Mouse (Mus musculus) heart, adult 2 months (tissue): Measurements from ENCODE around the gene Ipo11. TPM values are rescaled to one million over a fixed set of nuclear protein-coding genes. Genes with fewer than 3 reads are reported as not detected.

Experiments
- DNase-seq, 2 experiments: peaks; one replicate each; pipeline ENCODE4 v3.0.0; 2021
- H3K27ac ChIP-seq: fragments of 200-600 bp; 2 replicates; pipeline ENCODE4 v1.8.1; 2022
- H3K27me3 ChIP-seq: fragments of 200-500 bp; 2 replicates; pipeline ENCODE4 v1.6.1; 2012; ENCODE audit warnings: mild to moderate bottlenecking, low read length, inconsistent platforms, mixed read lengths; ENCODE audit not compliant: control insufficient read depth, insufficient read depth
- H3K36me3 ChIP-seq: fragments of 200-500 bp; 2 replicates; pipeline ENCODE4 v1.6.1; 2012; ENCODE audit warnings: low read length, inconsistent platforms; ENCODE audit not compliant: control insufficient read depth, insufficient read depth
- H3K4me1 ChIP-seq: fragments of 200-500 bp; 2 replicates; pipeline ENCODE4 v1.6.1; 2011; ENCODE audit warnings: low read length; ENCODE audit not compliant: control insufficient read depth, insufficient read depth
- H3K4me3 ChIP-seq: fragments of 200-600 bp; 2 replicates; pipeline ENCODE4 v1.8.1; 2022
- H3K79me2 ChIP-seq: fragments of 200-500 bp; replicated peaks from 2 replicates; pipeline ENCODE4 v1.6.1; 2012; ENCODE audit warnings: mild to moderate bottlenecking, inconsistent platforms, low read length, moderate library complexity, mixed read lengths; ENCODE audit not compliant: control insufficient read depth, insufficient read depth
- H3K9ac ChIP-seq: fragments of 200-500 bp; 2 replicates; pipeline ENCODE4 v1.6.1; 2012; ENCODE audit warnings: low read depth, mild to moderate bottlenecking, control low read depth, inconsistent platforms, low read length, mixed read lengths
- CTCF ChIP-seq: fragments of 200-600 bp; IDR thresholded peaks from 2 replicates; pipeline ENCODE4 v1.8.1; 2022; ENCODE audit warnings: antibody characterized with exemption, mild to moderate bottlenecking, moderate library complexity
- EP300 ChIP-seq: fragments of 200-500 bp; IDR thresholded peaks from 2 replicates; pipeline ENCODE4 v1.6.1; 2011; ENCODE audit warnings: low read depth, low read length, control low read depth; ENCODE audit not compliant: insufficient read depth
- POLR2A ChIP-seq: fragments of 200-500 bp; IDR thresholded peaks from 2 replicates; pipeline ENCODE4 v1.6.1; 2011; ENCODE audit warnings: mild to moderate bottlenecking, low read depth, low read length, control low read depth; ENCODE audit not compliant: insufficient read depth
- WGBS: fragments of 180-500 bp; shearing (Covaris S2); methylation state at CpG from one replicate; pipeline ENCODE4 v1.1.7; 2018; 5-methylcytosine and 5-hydroxymethylcytosine counted together
- intact Hi-C: fragments of 180-260 bp; cut with DNase I; formaldehyde crosslinking; loops from one replicate; pipeline ENCODE4 v1.15.1; 2025
- polyA plus RNA-seq: library from polyadenylated mRNA; depleted of rRNA; stranded (reverse); fragments of >200 nt; gene quantifications from 2 replicates; pipeline ENCODE4 v1.2.3, GENCODE M21; 2012
- total RNA-seq, 2 experiments: library from RNA; stranded (reverse); gene quantifications; 2 replicates each; pipeline ENCODE4 v1.2.3; 2021

Ipo11 gene
- total and polyA plus RNA-seq, 3 experiments: 15.7 to 27.3 (median 21.3) TPM

- DNase-seq: no peak
- no peak overlapping the region for H3K9ac ChIP-seq
- H3K27me3 ChIP-seq: no peaks in the 10 kb centered on the region
- no peak overlapping the region for H3K4me3 ChIP-seq
- no peak overlapping the region for H3K27ac ChIP-seq
- no peak for TF ChIP-seq POLR2A
- no peak for TF ChIP-seq EP300
- TF ChIP-seq CTCF: no peak
- H3K36me3 ChIP-seq: no peaks in the 10 kb centered on the region
- intact Hi-C loops: no loop called here
- H3K4me1 ChIP-seq: no peaks in the 10 kb centered on the region
- WGBS: 31% methylated on average over 3 of the region's 3 CpGs
- no peaks in the 10 kb centered on the region for H3K79me2 ChIP-seq
Measured at GRCm38 (mm10) chr13:106844928-106845327, 91.8 kb downstream of the Ipo11 start.

DNA sequence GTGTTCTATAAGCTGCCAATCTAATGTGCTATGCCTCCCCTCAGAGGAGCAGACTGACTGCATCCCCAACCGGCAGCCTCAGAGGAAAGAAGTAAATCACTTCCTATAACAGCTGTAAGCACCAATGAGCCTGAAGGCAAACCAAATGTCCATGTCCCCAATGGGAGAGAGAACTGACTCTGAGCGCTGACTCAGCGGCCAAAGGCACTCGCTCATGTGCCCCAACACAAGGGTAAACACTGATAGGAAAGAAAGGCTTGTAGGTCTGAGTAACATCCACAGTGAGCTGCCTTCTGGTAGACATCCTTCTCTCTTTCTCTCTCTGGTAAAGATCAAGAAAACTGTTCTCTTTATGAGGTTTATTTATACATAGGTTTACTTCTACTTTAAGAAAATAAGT lies 94.2 kb downstream of the Ipo11 start:
- Histone ChIP-seq H3K27me3 (no peaks in the 10 kb centered on the region), H3K27ac (no peak overlapping the region), H3K79me2 (no peaks in the 10 kb centered on the region), H3K4me1 (no peaks in the 10 kb centered on the region), H3K36me3 (no peaks in the 10 kb centered on the region), H3K9ac (no peak overlapping the region), H3K4me3 (no peak overlapping the region)
- DNase-seq: no peak
- TF ChIP-seq EP300 (no peak), CTCF (no peak), POLR2A (no peak)
- WGBS: 71% methylated on average over 4 of the region's 4 CpGs
- intact Hi-C loops: no loop called here

GRCm38 (mm10) chr13:106838778-106839177 lies 98.0 kb downstream of the Ipo11 start:
- Histone ChIP-seq H3K79me2 (no peaks in the 10 kb centered on the region), H3K27me3 (no peaks in the 10 kb centered on the region), H3K9ac (no peak overlapping the region), H3K36me3 (no peaks in the 10 kb centered on the region), H3K4me3 (no peak overlapping the region), H3K4me1 (peaks cover 3% of the 10 kb centered on the region), H3K27ac (no peak overlapping the region)
- intact Hi-C loops: no loop called here
- DNase-seq: no peak
- 86% methylated on average over 3 of the region's 3 CpGs for WGBS
- TF ChIP-seq POLR2A: no peak
- TF ChIP-seq EP300: no peak
- TF ChIP-seq CTCF: no peak

DNA sequence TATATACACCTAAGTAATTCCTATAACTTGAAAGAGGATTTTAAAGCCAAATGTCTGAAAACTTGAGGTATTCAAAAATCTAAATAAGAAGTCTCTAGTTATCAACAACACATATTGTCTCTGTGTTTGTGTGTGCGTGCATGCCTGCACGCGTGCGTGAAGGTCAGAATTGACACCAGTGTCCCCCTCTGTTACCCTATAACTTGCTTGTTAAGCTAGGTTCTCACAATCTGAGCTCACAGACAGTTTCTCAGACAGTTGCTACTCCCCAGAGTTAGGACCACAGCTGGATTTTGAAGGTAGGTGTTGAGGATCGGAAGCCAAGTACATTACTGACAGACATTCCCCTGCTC lies 100.3 kb downstream of the Ipo11 start:
- no peaks in the 10 kb centered on the region for H3K79me2 ChIP-seq
- TF ChIP-seq POLR2A (no peak), EP300 (no peak), CTCF (no peak)
- peaks cover 3% of the 10 kb centered on the region for H3K4me1 ChIP-seq
- no peak for DNase-seq
- peaks cover 2% of the 10 kb centered on the region; the same call in 1 of the 2 replicates for H3K36me3 ChIP-seq
- intact Hi-C loops: no loop called here
- H3K27ac ChIP-seq: peak overlapping the region; percentile 74
- no peaks in the 10 kb centered on the region for H3K27me3 ChIP-seq
- WGBS: 35% methylated on average over 5 of the region's 5 CpGs
- peak overlapping the region; percentile 50 for H3K4me3 ChIP-seq
- peak overlapping the region; percentile 68; the same call in 1 of the 2 replicates for H3K9ac ChIP-seq

DNA sequence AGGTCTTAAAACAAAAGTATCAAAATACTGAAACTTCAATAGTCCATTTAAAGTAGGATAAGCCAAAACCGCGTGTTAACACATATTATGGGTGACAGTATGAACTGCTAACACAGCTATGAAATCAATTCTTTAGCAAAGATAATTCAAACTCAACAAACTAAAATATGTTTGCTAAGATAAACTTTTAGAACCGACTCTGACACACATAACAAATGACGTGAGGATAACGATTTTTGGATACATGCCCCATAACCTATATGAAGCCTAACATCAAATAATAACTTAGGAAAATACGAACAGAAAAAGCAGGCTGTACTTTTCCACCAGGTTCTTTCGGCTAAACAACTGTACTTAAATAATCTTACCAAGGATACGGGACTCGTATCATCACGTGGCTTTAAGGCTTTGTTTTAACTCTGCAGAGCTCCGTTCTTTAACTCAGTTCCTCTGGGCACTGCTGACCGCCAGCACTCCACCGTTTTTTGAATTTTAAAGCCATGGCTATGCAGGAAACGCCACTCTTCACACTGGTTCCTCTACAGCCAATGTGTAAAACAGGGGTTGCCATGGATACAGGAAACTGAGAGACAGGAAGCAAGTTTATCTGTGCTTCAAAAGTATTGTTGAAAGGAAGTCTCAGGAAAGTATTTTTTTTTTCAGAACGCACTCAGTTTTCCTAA lies 100.8 kb downstream of the Ipo11 start:
- WGBS: 29% methylated on average over 15 of the region's 15 CpGs
- TF ChIP-seq POLR2A (peak; percentile 54; the same call in 1 of the 2 replicates), CTCF (no peak)
- peaks cover 3% of the 10 kb centered on the region for H3K4me1 ChIP-seq
- peak overlapping the region; percentile 50 for H3K4me3 ChIP-seq
- H3K9ac ChIP-seq: peak overlapping the region; percentile 22; the same call in 1 of the 2 replicates
- intact Hi-C loops: no loop called here
- peaks cover 2% of the 10 kb centered on the region; the same call in 1 of the 2 replicates for H3K36me3 ChIP-seq
- H3K79me2 ChIP-seq: no peaks in the 10 kb centered on the region
- DNase-seq: peak; percentile 34 to 67
- no peaks in the 10 kb centered on the region for H3K27me3 ChIP-seq
- H3K27ac ChIP-seq: peak overlapping the region; percentile 74

DNA sequence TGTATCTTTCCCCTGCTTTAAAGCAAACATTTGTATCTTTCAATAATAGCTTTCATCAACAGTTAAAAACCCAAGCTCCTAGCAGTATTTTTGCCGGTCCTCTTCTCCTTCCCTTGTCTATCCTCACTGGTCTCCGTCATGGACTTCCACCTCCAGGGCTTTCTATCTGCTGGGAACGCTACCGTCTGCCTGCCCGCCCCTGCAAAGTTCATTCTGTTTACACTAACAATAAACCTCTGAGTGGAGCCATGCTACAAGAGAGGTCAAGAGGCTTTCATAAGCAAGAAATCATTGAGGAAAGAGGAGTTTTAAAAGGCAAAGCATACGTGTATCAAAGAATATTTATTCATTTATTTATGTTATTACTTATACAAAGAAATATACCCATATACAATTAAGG lies 106.7 kb downstream of the Ipo11 start:
- Histone ChIP-seq H3K27me3 (no peaks in the 10 kb centered on the region), H3K36me3 (peaks cover 2% of the 10 kb centered on the region), H3K4me1 (no peaks in the 10 kb centered on the region), H3K4me3 (no peak overlapping the region), H3K27ac (no peak overlapping the region), H3K9ac (no peak overlapping the region), H3K79me2 (no peaks in the 10 kb centered on the region)
- DNase-seq: no peak
- TF ChIP-seq EP300: no peak
- no peak for TF ChIP-seq POLR2A
- TF ChIP-seq CTCF: no peak
- 59% methylated on average over 6 of the region's 6 CpGs for WGBS
- intact Hi-C loops: loop anchor here (5.0 kb wide), 1 partner anchor 68 kb away; no protein-coding TSS in a partner anchor
